Mouse (Mus musculus): Measurements from ENCODE around the gene Creld2. TPM values are rescaled to one million over a fixed set of nuclear protein-coding genes. Genes with fewer than 3 reads are reported as not detected.
A peak's percentile ranks its signal among the peaks of the same experiment; 100 is the strongest.

Gene Creld2
- polyA plus RNA-seq, 1 experiment: 29.7 TPM

DNA sequence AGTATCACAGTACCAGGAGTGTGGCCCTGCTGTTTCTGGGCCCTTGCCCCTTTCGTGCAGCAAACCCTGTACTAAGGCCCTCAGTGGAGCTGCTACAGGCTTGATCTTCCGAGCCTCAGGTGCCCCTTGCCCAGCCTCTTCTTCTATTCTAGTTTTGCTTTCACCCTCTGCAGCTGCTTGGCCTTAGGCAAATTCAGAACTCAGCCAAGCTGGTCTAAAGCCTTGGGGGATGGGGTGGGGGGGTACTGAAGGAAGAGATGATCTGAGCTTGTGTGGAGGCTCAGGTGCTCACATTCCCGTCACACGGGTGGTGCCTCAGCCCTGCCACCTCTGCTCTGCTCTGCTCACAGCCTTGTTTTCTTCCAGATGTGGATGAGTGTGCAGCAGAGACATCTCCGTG, 3.9 kb downstream of the Creld2 start:
- no peak overlapping the region for H3K4me3 ChIP-seq (replicated peaks; ENCODE audit: control insufficient read depth, low read depth, low read length)
- no peak overlapping the region for H3K27ac ChIP-seq (ENCODE audit: control insufficient read depth, insufficient read depth, low read depth, low read length, poor library complexity)
- peaks cover 2% of the 10 kb centered on the region; the same call in 1 of the 2 replicates for H3K4me1 ChIP-seq (ENCODE audit: control insufficient read depth, insufficient read depth, low read length)
- 84% methylated on average over 5 of the region's 5 CpGs for WGBS
- TF ChIP-seq POLR2A (IDR thresholded peaks at IDR 0.05; ENCODE audit: borderline replicate concordance, control insufficient read depth, low read depth, low read length) (no peak), CTCF (IDR thresholded peaks at IDR 0.05; ENCODE audit: control insufficient read depth, insufficient read depth, low read length) (no peak)

DNA sequence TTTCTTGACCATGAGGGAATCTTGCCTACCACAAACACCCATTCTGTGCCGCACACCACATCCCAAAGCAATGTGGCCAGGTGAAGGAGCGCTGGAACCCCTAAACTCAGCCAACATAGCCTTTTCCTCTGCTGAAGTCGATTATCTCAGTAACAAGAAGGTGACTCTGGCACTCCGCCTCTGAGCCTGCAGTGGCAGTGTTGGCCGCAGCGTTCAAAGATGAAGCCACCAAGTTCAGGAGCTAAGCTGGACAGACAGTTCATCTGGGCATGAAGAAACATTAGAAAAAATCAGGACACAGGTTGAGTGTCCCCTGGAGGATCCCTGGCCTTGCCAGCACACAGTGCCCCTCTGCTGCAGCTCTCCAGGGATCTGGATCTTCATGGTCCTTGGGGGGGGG, 8.0 kb downstream of the Creld2 start:
- Histone ChIP-seq H3K27ac (ENCODE audit: control insufficient read depth, insufficient read depth, low read depth, low read length, poor library complexity) (no peak overlapping the region), H3K4me1 (ENCODE audit: control insufficient read depth, insufficient read depth, low read length) (no peaks in the 10 kb centered on the region), H3K4me3 (replicated peaks; ENCODE audit: control insufficient read depth, low read depth, low read length) (no peak overlapping the region)
- TF ChIP-seq POLR2A (IDR thresholded peaks at IDR 0.05; ENCODE audit: borderline replicate concordance, control insufficient read depth, low read depth, low read length): no peak
- no peak for TF ChIP-seq CTCF (IDR thresholded peaks at IDR 0.05; ENCODE audit: control insufficient read depth, insufficient read depth, low read length)
- WGBS: 85% methylated on average over 6 of the region's 6 CpGs

DNA sequence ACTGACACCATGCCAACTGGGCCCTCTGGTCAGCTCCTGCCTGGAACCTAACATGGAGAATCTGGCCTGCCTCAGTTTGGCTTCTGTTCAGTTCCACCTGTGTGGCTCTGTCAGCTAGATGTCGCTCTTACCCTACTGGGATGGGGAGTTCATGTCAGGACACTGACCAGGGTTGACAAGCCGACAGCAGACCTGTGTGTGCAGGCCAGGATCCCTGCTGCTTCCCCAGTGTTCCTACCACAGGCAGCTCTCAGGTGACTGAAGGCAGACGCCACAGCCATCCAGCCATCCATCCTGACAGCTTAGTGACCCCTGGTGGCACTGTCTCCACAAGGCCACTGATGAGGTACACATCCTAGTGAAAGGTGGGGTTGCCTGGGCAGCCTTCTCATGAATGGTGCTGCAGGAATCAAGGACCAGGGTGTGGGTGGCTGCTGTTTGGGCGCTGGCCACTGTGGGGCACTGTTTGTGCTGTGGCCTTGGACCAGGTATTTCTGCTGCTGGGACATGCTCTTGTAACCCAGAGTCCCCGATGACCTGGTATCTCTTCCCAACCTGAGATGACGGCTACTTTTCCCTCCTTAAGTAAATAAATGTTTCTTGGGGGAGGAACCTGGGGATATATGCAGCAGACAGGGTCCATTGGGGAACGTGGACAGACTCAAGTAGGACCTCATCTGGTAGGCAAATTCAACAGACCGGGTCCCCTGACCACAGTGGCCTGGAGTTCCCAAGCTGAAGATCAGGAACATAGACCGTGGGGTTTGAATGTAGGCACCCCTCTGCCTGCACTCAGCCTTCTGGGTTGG, 8.7 kb downstream of the Creld2 start:
- WGBS: 37% methylated on average over 9 of the region's 9 CpGs
- peak; percentile 76 for TF ChIP-seq CTCF (IDR thresholded peaks at IDR 0.05; ENCODE audit: control insufficient read depth, insufficient read depth, low read length)
- TF ChIP-seq POLR2A (IDR thresholded peaks at IDR 0.05; ENCODE audit: borderline replicate concordance, control insufficient read depth, low read depth, low read length): no peak
- Histone ChIP-seq H3K4me3 (replicated peaks; ENCODE audit: control insufficient read depth, low read depth, low read length) (no peak overlapping the region), H3K27ac (ENCODE audit: control insufficient read depth, insufficient read depth, low read depth, low read length, poor library complexity) (no peak overlapping the region), H3K4me1 (ENCODE audit: control insufficient read depth, insufficient read depth, low read length) (no peaks in the 10 kb centered on the region)

DNA sequence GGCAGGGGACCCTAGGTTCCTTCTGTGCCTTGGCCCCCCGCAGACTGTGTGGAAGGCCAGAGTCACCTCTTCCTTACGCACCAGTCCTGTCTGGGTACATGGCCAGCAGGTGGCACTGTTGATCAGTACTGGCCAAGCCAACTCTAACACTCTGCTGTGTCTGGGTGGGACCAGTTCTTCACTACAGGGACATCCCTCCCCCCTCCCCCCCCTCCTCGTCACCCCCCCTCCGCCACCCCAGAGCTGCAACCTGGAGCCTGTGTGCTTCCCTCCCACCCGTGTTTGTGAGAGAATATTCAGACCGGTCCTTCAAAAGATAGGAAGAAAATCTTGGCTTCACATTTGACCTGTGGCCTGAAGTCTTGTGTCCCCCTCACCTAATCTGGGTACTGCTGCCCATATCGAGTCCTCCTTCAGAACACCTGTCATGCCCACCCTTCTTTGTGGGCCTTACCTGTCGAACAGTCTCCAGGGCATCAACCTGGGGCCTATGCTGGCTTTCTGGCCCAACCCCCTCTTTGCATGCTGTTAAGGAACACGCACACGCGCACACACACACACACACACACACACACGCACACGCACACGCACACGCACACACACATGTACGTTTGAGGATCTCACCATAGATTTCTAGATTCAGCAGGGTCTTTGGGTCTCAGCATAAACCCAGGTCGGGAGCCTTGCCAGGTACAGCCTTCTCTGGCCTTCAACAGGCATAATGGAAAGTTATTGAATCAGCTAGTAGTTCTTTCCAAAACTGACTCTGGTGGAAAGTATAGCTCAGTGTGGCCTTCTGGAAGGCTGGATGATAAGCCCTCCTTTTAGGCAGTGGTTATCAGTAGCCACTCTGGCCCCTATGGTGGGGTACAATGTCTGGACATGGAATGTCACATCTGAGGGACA, 9.6 kb downstream of the Creld2 start:
- 54% methylated on average over 17 of the region's 17 CpGs for WGBS
- no peak for TF ChIP-seq POLR2A (IDR thresholded peaks at IDR 0.05; ENCODE audit: borderline replicate concordance, control insufficient read depth, low read depth, low read length)
- TF ChIP-seq CTCF (IDR thresholded peaks at IDR 0.05; ENCODE audit: control insufficient read depth, insufficient read depth, low read length): peak; percentile 99
- Histone ChIP-seq H3K4me1 (ENCODE audit: control insufficient read depth, insufficient read depth, low read length) (no peaks in the 10 kb centered on the region), H3K4me3 (replicated peaks; ENCODE audit: control insufficient read depth, low read depth, low read length) (no peak overlapping the region), H3K27ac (ENCODE audit: control insufficient read depth, insufficient read depth, low read depth, low read length, poor library complexity) (no peak overlapping the region)

DNA sequence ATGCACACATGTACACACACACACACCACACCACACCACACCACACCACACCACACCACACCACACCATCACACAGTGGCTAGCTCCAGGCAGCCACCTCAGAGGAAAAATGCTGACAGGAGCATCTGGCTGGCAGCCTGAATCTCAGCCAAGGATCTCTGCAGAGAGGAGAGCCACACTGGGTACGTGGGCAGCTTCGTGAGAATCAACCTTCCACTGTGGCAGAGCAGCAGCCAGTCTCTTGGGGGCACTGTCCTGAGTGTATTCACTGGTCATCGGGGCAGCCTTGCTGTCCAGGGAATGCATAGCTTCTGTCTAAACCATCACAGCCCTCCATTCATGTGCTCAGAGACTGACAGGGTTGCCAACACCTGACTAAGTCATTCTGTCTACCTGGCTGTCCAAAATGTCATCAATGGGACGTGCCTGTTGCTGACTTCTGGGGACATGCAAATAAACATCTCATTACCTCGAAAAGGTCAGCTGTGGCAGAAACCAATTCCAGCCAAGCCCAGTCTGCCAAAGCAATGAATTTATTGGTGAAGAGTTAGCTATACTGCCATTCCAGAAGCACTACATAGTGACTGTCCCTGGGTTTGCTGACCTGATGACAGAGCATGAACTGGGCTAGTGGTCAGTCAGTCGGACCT, 10.5 kb downstream of the Creld2 start:
- Histone ChIP-seq H3K27ac (ENCODE audit: control insufficient read depth, insufficient read depth, low read depth, low read length, poor library complexity) (no peak overlapping the region), H3K4me1 (ENCODE audit: control insufficient read depth, insufficient read depth, low read length) (no peaks in the 10 kb centered on the region), H3K4me3 (replicated peaks; ENCODE audit: control insufficient read depth, low read depth, low read length) (no peak overlapping the region)
- whole genome bisulfite sequencing: 67% methylated on average over 6 of the region's 6 CpGs
- no peak for TF ChIP-seq POLR2A (IDR thresholded peaks at IDR 0.05; ENCODE audit: borderline replicate concordance, control insufficient read depth, low read depth, low read length)
- no peak for TF ChIP-seq CTCF (IDR thresholded peaks at IDR 0.05; ENCODE audit: control insufficient read depth, insufficient read depth, low read length)

DNA sequence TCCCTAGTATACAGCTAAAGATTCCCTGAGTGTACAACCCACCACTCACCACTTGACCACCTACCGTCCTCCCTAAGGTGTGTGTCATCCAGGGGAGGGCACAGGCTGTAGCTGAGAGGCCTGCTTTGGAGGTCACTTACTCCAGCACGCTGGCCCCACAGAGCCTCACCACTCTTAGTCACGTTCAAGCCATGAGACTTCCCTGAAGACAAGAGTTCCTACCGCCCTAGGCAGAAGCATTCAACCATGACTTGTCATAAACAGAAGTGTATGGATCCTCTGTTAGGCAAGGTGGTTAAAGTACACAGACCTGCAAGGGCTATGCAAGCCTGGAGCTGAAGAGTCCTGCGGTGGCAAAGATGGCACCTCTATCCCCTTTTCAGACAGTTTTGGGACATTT, 11.2 kb downstream of the Creld2 start:
- WGBS: 69% methylated on average over 5 of the region's 5 CpGs
- H3K4me3 ChIP-seq (replicated peaks; ENCODE audit: control insufficient read depth, low read depth, low read length): no peak overlapping the region
- TF ChIP-seq POLR2A (IDR thresholded peaks at IDR 0.05; ENCODE audit: borderline replicate concordance, control insufficient read depth, low read depth, low read length) (no peak), CTCF (IDR thresholded peaks at IDR 0.05; ENCODE audit: control insufficient read depth, insufficient read depth, low read length) (no peak)
- H3K27ac ChIP-seq (ENCODE audit: control insufficient read depth, insufficient read depth, low read depth, low read length, poor library complexity): no peak overlapping the region
- H3K4me1 ChIP-seq (ENCODE audit: control insufficient read depth, insufficient read depth, low read length): no peaks in the 10 kb centered on the region

DNA sequence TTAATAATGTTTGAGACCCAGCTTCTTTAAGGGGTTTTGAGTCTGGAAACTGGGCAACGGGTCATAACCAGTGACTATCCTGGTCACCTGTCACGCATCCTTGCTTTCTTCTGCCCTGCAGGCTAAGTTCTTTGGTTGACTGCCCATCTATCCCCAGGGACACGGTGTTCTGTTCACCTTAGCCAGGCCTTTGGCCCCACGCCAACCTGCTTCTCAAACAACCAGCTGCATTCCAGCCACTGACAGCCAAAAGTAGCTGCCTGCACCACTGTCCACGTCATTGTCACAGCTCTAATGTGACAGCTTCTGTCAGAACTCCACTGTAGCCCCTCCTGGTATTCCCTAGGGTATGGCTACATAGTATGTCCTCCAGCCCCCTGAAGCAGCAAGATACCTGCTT, 12.0 kb downstream of the Creld2 start:
- no peaks in the 10 kb centered on the region for H3K4me1 ChIP-seq (ENCODE audit: control insufficient read depth, insufficient read depth, low read length)
- TF ChIP-seq POLR2A (IDR thresholded peaks at IDR 0.05; ENCODE audit: borderline replicate concordance, control insufficient read depth, low read depth, low read length): no peak
- TF ChIP-seq CTCF (IDR thresholded peaks at IDR 0.05; ENCODE audit: control insufficient read depth, insufficient read depth, low read length): no peak
- H3K4me3 ChIP-seq (replicated peaks; ENCODE audit: control insufficient read depth, low read depth, low read length): no peak overlapping the region
- WGBS: 60% methylated on average over 5 of the region's 5 CpGs
- no peak overlapping the region for H3K27ac ChIP-seq (ENCODE audit: control insufficient read depth, insufficient read depth, low read depth, low read length, poor library complexity)

DNA sequence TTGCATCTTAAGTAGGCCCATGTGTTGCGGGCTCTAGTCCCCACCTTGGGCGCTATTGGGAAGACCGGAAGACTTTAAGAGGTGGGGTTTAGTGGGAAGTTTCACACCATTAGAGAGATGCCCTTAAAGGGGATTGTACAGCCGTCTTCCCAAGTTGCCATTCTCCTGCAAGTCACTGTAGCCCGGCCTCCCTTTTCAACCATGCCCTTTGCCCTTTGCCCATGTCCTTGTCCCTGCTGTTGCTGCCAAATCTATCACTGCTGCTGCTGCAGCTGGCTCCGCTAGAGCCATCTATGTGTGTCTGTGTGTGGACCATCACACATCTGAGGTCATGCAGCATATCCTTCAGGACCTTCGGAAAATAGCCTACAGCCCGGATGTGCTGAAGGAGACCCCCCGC, 13.1 kb downstream of the Creld2 start:
- TF ChIP-seq POLR2A (IDR thresholded peaks at IDR 0.05; ENCODE audit: borderline replicate concordance, control insufficient read depth, low read depth, low read length) (no peak), CTCF (IDR thresholded peaks at IDR 0.05; ENCODE audit: control insufficient read depth, insufficient read depth, low read length) (no peak)
- H3K4me1 ChIP-seq (ENCODE audit: control insufficient read depth, insufficient read depth, low read length): no peaks in the 10 kb centered on the region
- H3K27ac ChIP-seq (ENCODE audit: control insufficient read depth, insufficient read depth, low read depth, low read length, poor library complexity): no peak overlapping the region
- no peak overlapping the region for H3K4me3 ChIP-seq (replicated peaks; ENCODE audit: control insufficient read depth, low read depth, low read length)
- WGBS: 89% methylated on average over 9 of the region's 9 CpGs

All from bone marrow, adult 2 months (tissue).